Mouse (Mus musculus): ENCODE measurements around the gene Scfd2. TPM values are rescaled to one million over a fixed set of nuclear protein-coding genes. Genes with fewer than 3 reads are reported as not detected.

Gene Scfd2
- polyA plus RNA-seq, 1 experiment from 2014 or later, result 25.8 TPM

- Histone ChIP-seq H3K4me1 (ENCODE audit: control insufficient read depth, insufficient read depth, low read length) (peaks cover 28% of the 10 kb centered on the region), H3K9ac (ENCODE audit: low read length) (no peak overlapping the region), H3K27me3 (ENCODE audit: control insufficient read depth, insufficient read depth, low read length) (no peaks in the 10 kb centered on the region), H3K9me3 (replicated peaks; ENCODE audit: control insufficient read depth, low read length) (0 out of 2 replicates have a peak, but pooled peaks cover 7% of the 10 kb centered on the region), H3K4me2 (ENCODE audit: low read depth, low read length) (no peak overlapping the region), H3K36me3 (ENCODE audit: control insufficient read depth, insufficient read depth, low read length) (peaks cover 13% of the 10 kb centered on the region), H3K27ac (ENCODE audit: low read length) (no peak overlapping the region), H3K4me3 (replicated peaks; ENCODE audit: low read length) (no peak overlapping the region)
- WGBS, result 76% methylated on average over 13 of the region's 13 CpGs
- no peak for ATAC-seq (ENCODE audit: insufficient read depth, low FRiP score)
These were observed 331.8 kb downstream of the Scfd2 start for GRCm38 (mm10) chr5:74199793-74200192.

DNA sequence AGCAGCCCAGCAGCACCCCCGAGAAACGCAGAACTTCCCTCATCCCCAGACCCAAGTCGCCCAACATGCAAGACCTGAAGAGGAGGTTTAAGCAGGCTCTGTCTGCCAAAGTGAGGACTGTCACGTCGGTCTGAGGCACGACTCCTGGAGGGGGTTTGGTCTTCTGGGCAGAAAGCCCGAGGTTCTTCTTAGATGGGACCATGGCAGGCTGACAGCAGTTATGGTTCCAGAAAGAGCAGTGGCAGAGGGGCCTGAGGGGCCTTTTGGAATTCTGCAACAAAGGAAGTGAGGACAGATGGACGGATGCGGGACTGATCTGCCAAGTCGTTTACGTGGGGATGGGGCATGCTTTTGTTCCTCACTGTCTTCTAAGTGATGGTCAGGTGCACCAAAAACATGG lies 333.1 kb downstream of the Scfd2 start:
- peak overlapping the region; percentile 66; the same call in 1 of the 2 replicates for H3K9ac ChIP-seq (ENCODE audit: low read length)
- no peak overlapping the region for H3K27ac ChIP-seq (ENCODE audit: low read length)
- 68% methylated on average over 11 of the region's 11 CpGs for WGBS

DNA sequence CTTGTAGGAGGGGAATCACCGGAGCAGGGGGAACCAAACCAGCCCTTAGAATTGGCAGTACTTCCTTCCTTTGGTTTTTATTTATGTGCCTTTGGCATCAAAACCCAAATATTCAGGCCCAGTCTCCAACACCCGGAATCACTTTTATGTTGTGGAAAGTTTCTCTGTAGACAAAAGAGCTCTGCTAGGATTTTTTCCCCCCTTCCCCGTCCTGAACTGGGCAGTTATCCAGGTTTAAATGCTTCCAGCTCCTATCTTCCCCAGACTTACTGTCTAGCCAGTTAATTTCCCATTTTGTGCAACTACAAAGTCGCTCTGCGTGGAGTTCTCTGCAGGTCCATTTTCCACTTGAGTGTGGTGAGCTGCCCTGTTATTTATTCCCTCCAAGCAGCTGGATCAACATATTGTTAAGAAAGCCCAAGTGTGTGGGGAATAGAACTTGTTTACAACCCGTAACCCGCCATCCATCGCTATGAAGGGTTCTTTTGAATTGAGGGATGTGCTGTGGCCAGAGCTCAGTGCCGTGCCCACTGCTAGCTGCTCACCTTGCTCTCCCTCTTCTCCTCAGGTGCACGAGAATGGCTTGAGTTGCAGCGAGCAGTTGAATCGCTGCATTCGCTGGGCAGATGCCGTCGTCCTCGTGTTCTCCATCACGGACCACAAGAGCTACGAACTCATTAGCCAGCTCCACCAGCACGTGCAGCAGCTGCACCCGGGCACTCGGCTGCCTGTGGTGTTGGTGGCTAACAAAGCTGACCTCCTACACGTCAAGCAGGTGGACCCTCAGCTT lies 333.8 kb downstream of the Scfd2 start:
- WGBS, result 69% methylated on average over 22 of the region's 22 CpGs
- peak overlapping the region; percentile 64 for H3K27ac ChIP-seq (ENCODE audit: low read length)
- peaks cover 39% of the 10 kb centered on the region for H3K4me1 ChIP-seq (ENCODE audit: control insufficient read depth, insufficient read depth, low read length)
- peak overlapping the region; percentile 99 for H3K4me2 ChIP-seq (ENCODE audit: low read depth, low read length)
- no peaks in the 10 kb centered on the region for H3K27me3 ChIP-seq (ENCODE audit: control insufficient read depth, insufficient read depth, low read length)
- peak overlapping the region; percentile 99 for H3K4me3 ChIP-seq (replicated peaks; ENCODE audit: low read length)
- peaks cover 13% of the 10 kb centered on the region for H3K36me3 ChIP-seq (ENCODE audit: control insufficient read depth, insufficient read depth, low read length)
- H3K9me3 ChIP-seq (replicated peaks; ENCODE audit: control insufficient read depth, low read length), result no peaks in the 10 kb centered on the region
- ATAC-seq (ENCODE audit: insufficient read depth, low FRiP score), result no peak
- peak overlapping the region; percentile 66 for H3K9ac ChIP-seq (ENCODE audit: low read length)

More for the DNA sequence above, 333.1 kb downstream of the Scfd2 start:
- ATAC-seq (ENCODE audit: insufficient read depth, low FRiP score), result no peak
- Histone ChIP-seq H3K4me1 (ENCODE audit: control insufficient read depth, insufficient read depth, low read length) (peaks cover 38% of the 10 kb centered on the region), H3K4me3 (replicated peaks; ENCODE audit: low read length) (peak overlapping the region; percentile 99), H3K4me2 (ENCODE audit: low read depth, low read length) (peak overlapping the region; percentile 99), H3K27me3 (ENCODE audit: control insufficient read depth, insufficient read depth, low read length) (no peaks in the 10 kb centered on the region), H3K9me3 (replicated peaks; ENCODE audit: control insufficient read depth, low read length) (0 out of 2 replicates have a peak, but pooled peaks cover 4% of the 10 kb centered on the region), H3K36me3 (ENCODE audit: control insufficient read depth, insufficient read depth, low read length) (peaks cover 13% of the 10 kb centered on the region)

GRCm38 (mm10) chr5:74196307-74196618 lies 335.3 kb downstream of the Scfd2 start:
- peak overlapping the region; percentile 99 for H3K4me2 ChIP-seq (ENCODE audit: low read depth, low read length)
- no peak for ATAC-seq (ENCODE audit: insufficient read depth, low FRiP score)
- no peaks in the 10 kb centered on the region for H3K9me3 ChIP-seq (replicated peaks; ENCODE audit: control insufficient read depth, low read length)
- H3K4me1 ChIP-seq (ENCODE audit: control insufficient read depth, insufficient read depth, low read length), result peaks cover 39% of the 10 kb centered on the region
- H3K27me3 ChIP-seq (ENCODE audit: control insufficient read depth, insufficient read depth, low read length), result no peaks in the 10 kb centered on the region
- peaks cover 13% of the 10 kb centered on the region for H3K36me3 ChIP-seq (ENCODE audit: control insufficient read depth, insufficient read depth, low read length)
- H3K4me3 ChIP-seq (replicated peaks; ENCODE audit: low read length), result peak overlapping the region; percentile 99
- H3K9ac ChIP-seq (ENCODE audit: low read length), result peak overlapping the region; percentile 98
- 2% methylated on average over 4 of the region's 4 CpGs for WGBS
- no peak overlapping the region for H3K27ac ChIP-seq (ENCODE audit: low read length)

DNA sequence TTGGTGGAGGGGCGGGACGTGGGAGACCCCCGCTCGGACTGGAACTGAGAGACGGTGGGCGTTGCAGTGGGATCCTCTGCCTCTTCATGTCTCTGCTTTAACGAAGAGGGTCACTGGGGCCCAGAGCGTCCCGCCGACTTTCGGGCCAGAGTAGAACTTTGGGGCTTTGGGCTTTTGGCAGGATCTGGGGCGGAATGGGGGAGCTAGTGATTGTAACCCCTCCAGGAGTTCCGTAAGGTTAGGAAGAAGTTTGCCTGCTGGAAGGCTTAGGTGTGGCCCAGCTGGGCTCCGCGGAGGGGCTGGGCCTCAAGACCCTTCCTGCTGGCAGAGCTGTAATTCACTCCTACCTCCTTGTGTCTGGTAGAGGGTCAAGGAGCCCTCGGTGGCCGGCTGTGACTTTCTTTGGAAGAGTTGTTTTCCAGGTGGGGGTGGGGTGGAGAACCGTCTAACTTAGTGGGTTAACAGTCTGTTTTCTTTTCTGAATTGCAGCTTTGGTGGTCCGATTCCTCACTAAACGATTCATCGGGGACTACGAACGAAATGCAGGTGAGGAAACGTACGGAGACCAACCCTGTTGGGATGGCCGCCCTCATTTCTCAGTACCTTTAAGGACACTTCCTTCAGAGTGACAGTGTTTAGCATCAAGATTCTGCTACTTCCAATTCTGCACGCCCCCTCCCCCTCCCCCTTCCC lies 335.8 kb downstream of the Scfd2 start:
- Histone ChIP-seq H3K27ac (ENCODE audit: low read length) (peak overlapping the region; percentile 84), H3K4me1 (ENCODE audit: control insufficient read depth, insufficient read depth, low read length) (peaks cover 39% of the 10 kb centered on the region)
- WGBS, result 3% methylated on average over 27 of the region's 27 CpGs

GRCm38 (mm10) chr5:74194841-74195613 lies 336.5 kb downstream of the Scfd2 start, which contains the start of gene Rasl11b:
Gene Rasl11b (plus strand): TSS chr5:74195286.
- H3K9ac ChIP-seq (ENCODE audit: low read length), result peak within 1 kb of the TSS; percentile 98
- peak; percentile 97 for ATAC-seq (ENCODE audit: insufficient read depth, low FRiP score)
- peak within 1 kb of the TSS; percentile 99 for H3K4me3 ChIP-seq (replicated peaks; ENCODE audit: low read length)
- H3K27me3 ChIP-seq (ENCODE audit: control insufficient read depth, insufficient read depth, low read length), result no peaks in the 10 kb centered on the region
- peaks cover 42% of the 10 kb centered on the region for H3K4me1 ChIP-seq (ENCODE audit: control insufficient read depth, insufficient read depth, low read length)
- no peaks in the 10 kb centered on the region for H3K9me3 ChIP-seq (replicated peaks; ENCODE audit: control insufficient read depth, low read length)
- peak within 1 kb of the TSS; percentile 84 for H3K27ac ChIP-seq (ENCODE audit: low read length)
- WGBS, result under 1% methylated on average over 78 of the region's 82 CpGs
- peaks cover 13% of the 10 kb centered on the region for H3K36me3 ChIP-seq (ENCODE audit: control insufficient read depth, insufficient read depth, low read length)
- H3K4me2 ChIP-seq (ENCODE audit: low read depth, low read length), result peak within 1 kb of the TSS; percentile 99

More for the DNA sequence above, 335.8 kb downstream of the Scfd2 start:
- H3K9me3 ChIP-seq (replicated peaks; ENCODE audit: control insufficient read depth, low read length), result no peaks in the 10 kb centered on the region
- H3K9ac ChIP-seq (ENCODE audit: low read length), result peak overlapping the region; percentile 98
- no peaks in the 10 kb centered on the region for H3K27me3 ChIP-seq (ENCODE audit: control insufficient read depth, insufficient read depth, low read length)
- H3K36me3 ChIP-seq (ENCODE audit: control insufficient read depth, insufficient read depth, low read length), result peaks cover 13% of the 10 kb centered on the region
- H3K4me2 ChIP-seq (ENCODE audit: low read depth, low read length), result peak overlapping the region; percentile 99
- H3K4me3 ChIP-seq (replicated peaks; ENCODE audit: low read length), result peak overlapping the region; percentile 99
- peak; percentile 9; the same call in 1 of the 2 replicates for ATAC-seq (ENCODE audit: insufficient read depth, low FRiP score)

DNA sequence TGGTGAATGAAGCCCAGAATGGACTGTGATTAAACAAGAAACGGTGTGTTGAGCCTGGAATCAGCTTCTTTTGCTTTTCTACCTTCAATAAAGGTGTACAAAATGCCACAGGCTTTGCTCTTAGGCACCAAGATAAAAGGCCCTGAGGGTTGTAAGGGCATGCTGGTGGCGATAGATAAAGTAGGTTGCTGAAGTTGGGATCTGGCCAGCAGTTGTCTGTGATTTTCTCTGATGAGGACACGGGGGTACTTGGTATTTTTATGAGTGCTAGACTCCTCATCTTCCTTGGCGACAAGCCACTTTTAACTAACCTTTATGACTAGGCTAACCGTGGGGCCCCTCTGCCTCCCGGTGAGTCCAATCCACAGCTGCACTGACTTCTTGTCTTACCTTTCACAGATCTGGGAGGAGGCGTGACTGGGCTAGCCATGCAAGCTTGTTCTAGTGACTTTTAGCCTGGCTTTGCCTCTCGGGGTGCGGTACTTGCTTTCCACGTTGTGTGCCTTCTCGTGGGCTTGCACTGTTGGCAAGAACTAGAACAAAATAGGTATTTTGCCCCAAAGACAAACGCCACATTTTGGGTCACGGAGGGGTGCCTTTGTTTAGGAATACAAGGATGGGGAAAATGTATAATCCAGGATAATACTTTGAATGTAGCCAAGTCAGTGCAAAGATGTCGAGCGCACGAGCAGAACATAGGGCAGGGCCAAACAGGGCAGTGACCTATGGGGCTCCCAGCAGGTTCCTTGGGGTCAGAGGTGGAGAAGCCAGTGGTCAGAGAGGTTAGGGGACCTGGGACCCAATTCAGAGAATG lies 337.3 kb downstream of the Scfd2 start:
- Histone ChIP-seq H3K4me2 (ENCODE audit: low read depth, low read length) (peak overlapping the region; percentile 99), H3K9ac (ENCODE audit: low read length) (peak overlapping the region; percentile 89), H3K9me3 (replicated peaks; ENCODE audit: control insufficient read depth, low read length) (no peaks in the 10 kb centered on the region), H3K36me3 (ENCODE audit: control insufficient read depth, insufficient read depth, low read length) (peaks cover 13% of the 10 kb centered on the region), H3K4me3 (replicated peaks; ENCODE audit: low read length) (peak overlapping the region; percentile 99), H3K27ac (ENCODE audit: low read length) (peak overlapping the region; percentile 54; the same call in 1 of the 2 replicates), H3K27me3 (ENCODE audit: control insufficient read depth, insufficient read depth, low read length) (no peaks in the 10 kb centered on the region), H3K4me1 (ENCODE audit: control insufficient read depth, insufficient read depth, low read length) (peaks cover 47% of the 10 kb centered on the region)
- no peak for ATAC-seq (ENCODE audit: insufficient read depth, low FRiP score)
- 33% methylated on average over 16 of the region's 16 CpGs for WGBS

DNA sequence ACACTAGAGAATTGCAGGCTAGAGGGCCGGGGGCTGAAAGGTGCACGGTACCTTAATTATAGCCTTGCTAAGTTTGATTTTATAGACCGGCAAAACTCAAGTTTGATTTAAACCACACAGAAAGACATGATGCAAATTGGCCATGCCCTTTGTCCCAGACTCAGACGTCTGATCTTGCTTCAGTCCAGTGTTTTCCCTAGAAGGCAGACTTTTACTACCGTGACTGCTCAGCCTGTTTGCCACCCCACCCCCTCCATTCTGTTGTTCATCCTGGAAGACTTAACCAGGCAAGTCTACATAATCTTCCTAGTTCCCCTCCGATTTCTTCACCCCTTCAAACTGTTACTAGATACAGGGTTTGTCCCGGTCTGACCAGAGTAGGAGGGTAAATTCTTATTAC lies 337.9 kb downstream of the Scfd2 start:
- no peak overlapping the region; the same call in 1 of the 2 replicates for H3K4me2 ChIP-seq (ENCODE audit: low read depth, low read length)
- no peaks in the 10 kb centered on the region for H3K27me3 ChIP-seq (ENCODE audit: control insufficient read depth, insufficient read depth, low read length)
- H3K9me3 ChIP-seq (replicated peaks; ENCODE audit: control insufficient read depth, low read length), result no peaks in the 10 kb centered on the region
- no peak overlapping the region for H3K9ac ChIP-seq (ENCODE audit: low read length)
- H3K36me3 ChIP-seq (ENCODE audit: control insufficient read depth, insufficient read depth, low read length), result peaks cover 8% of the 10 kb centered on the region
- no peak overlapping the region for H3K4me3 ChIP-seq (replicated peaks; ENCODE audit: low read length)
- no peak for ATAC-seq (ENCODE audit: insufficient read depth, low FRiP score)
- 39% methylated on average over 7 of the region's 7 CpGs for WGBS
- peaks cover 41% of the 10 kb centered on the region for H3K4me1 ChIP-seq (ENCODE audit: control insufficient read depth, insufficient read depth, low read length)
- peak overlapping the region; percentile 0; the same call in 1 of the 2 replicates for H3K27ac ChIP-seq (ENCODE audit: low read length)
